Mouse (Mus musculus): Measurements from ENCODE around the gene Rbms3.

DNA sequence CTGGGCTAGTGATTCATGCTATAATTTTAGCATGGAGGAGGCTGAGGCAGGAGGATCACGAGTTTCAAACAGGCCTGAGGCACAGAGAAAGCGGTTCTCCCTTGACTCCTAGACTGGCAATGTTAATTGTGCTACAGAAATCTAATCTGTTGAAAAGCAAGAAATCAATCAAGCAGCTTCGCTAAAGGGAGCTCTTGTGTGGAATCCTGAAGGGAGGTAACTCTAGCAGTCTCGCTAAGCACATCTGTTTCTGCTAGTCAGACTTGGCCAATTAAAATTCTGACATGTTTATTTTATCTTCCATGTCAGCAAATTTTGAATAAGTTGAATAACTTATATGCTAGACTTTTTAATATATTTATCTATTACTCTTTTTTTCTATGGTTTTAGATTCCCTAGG, 881.4 kb downstream of the Rbms3 start:
- TF ChIP-seq CTCF (IDR thresholded peaks at IDR 0.05): no peak
- no peak for TF ChIP-seq EP300 (IDR thresholded peaks at IDR 0.05)
